Mouse (Mus musculus): ENCODE measurements around the gene Olfr1373.
"Not testable (repeated sequence)": the region's sequence is repeated elsewhere in the genome, so short reads cannot be mapped to it uniquely, and the experiment has no call there.

The Olfr1373 gene

GRCm38 (mm10) chr11:52145428-52145827 lies at the start of gene Olfr1373:
Gene Olfr1373 (minus strand): TSS chr11:52145528.
- DNase-seq: not testable (repeated sequence)

- not testable (repeated sequence) for DNase-seq
Measured at GRCm38 (mm10) chr11:52180651-52181050, 35.3 kb upstream of the Olfr1373 start.

- not testable (repeated sequence) for DNase-seq
Measured at GRCm38 (mm10) chr11:52179897-52180296, 34.6 kb upstream of the Olfr1373 start.

GRCm38 (mm10) chr11:52168461-52168860 lies 23.1 kb upstream of the Olfr1373 start:
- DNase-seq: no peak

GRCm38 (mm10) chr11:52167901-52168302 lies 22.6 kb upstream of the Olfr1373 start:
- DNase-seq: not testable (repeated sequence)

- DNase-seq: no peak
Measured at GRCm38 (mm10) chr11:52167126-52167525, 21.8 kb upstream of the Olfr1373 start.

- DNase-seq: no peak
Measured at GRCm38 (mm10) chr11:52163926-52164325, 18.6 kb upstream of the Olfr1373 start.

GRCm38 (mm10) chr11:52143675-52144074 lies 1.7 kb downstream of the Olfr1373 start:
- DNase-seq: peak; percentile 33

- DNase-seq: no peak
Measured at GRCm38 (mm10) chr11:52130451-52131068, 14.8 kb downstream of the Olfr1373 start.

- DNase-seq: peak; percentile 74
Measured at GRCm38 (mm10) chr11:52129621-52130450, 15.5 kb downstream of the Olfr1373 start.

- DNase-seq: peak; percentile 23
Measured at GRCm38 (mm10) chr11:52129171-52129570, 16.2 kb downstream of the Olfr1373 start.

- peak; percentile 27 for DNase-seq
Measured at GRCm38 (mm10) chr11:52128316-52129061, 16.8 kb downstream of the Olfr1373 start.

- DNase-seq: no peak
Measured at GRCm38 (mm10) chr11:52127760-52128159, 17.6 kb downstream of the Olfr1373 start.

- no peak for DNase-seq
Measured at GRCm38 (mm10) chr11:52127169-52127568, 18.2 kb downstream of the Olfr1373 start.

- no peak for DNase-seq
Measured at GRCm38 (mm10) chr11:52124468-52124867, 20.9 kb downstream of the Olfr1373 start.

GRCm38 (mm10) chr11:52122045-52122444 lies 23.3 kb downstream of the Olfr1373 start:
- DNase-seq: no peak

- not testable (repeated sequence) for DNase-seq
Measured at GRCm38 (mm10) chr11:52120415-52120814, 24.9 kb downstream of the Olfr1373 start.

GRCm38 (mm10) chr11:52117156-52117555 lies 28.2 kb downstream of the Olfr1373 start:
- DNase-seq: peak; percentile 20

- DNase-seq: not testable (repeated sequence)
Measured at GRCm38 (mm10) chr11:52116117-52116516, 29.2 kb downstream of the Olfr1373 start.

- no peak for DNase-seq
Measured at GRCm38 (mm10) chr11:52115479-52115878, 29.8 kb downstream of the Olfr1373 start.

GRCm38 (mm10) chr11:52109421-52109820 lies 35.9 kb downstream of the Olfr1373 start:
- DNase-seq: no peak

GRCm38 (mm10) chr11:52108796-52109195 lies 36.5 kb downstream of the Olfr1373 start:
- no peak for DNase-seq

- no peak for DNase-seq
Measured at GRCm38 (mm10) chr11:52106438-52106837, 38.9 kb downstream of the Olfr1373 start.
